Mouse (Mus musculus): Measurements from ENCODE around the gene Gnb1l. TPM values are rescaled to one million over a fixed set of nuclear protein-coding genes. Genes with fewer than 3 reads are reported as not detected.

The Gnb1l gene
- total and polyA plus RNA-seq, 2 experiments from 2014 or later = 2.2 to 8.5 TPM

- no peak for ATAC-seq (ENCODE audit: insufficient read depth, low read depth)
- no peak overlapping the region for H3K4me3 ChIP-seq (ENCODE audit: low read depth, low read length)
- TF ChIP-seq EP300 (IDR thresholded peaks at IDR 0.05; ENCODE audit: low read depth) = no peak
- TF ChIP-seq CTCF (IDR thresholded peaks at IDR 0.05; ENCODE audit: low read depth) = no peak
- DNase-seq (ENCODE audit: low spot score) = no peak
- H3K9ac ChIP-seq (replicated peaks; ENCODE audit: low read depth, low read length) = no peak overlapping the region
- H3K36me3 ChIP-seq (replicated peaks; ENCODE audit: control insufficient read depth, insufficient read depth, low read length) = no peaks in the 10 kb centered on the region
- no peaks in the 10 kb centered on the region for H3K9me3 ChIP-seq (replicated peaks; ENCODE audit: control insufficient read depth, low read length)
- 69% methylated on average over 7 of the region's 7 CpGs for WGBS
- no peaks in the 10 kb centered on the region for H3K27me3 ChIP-seq (ENCODE audit: control insufficient read depth, insufficient read depth, low read length)
- H3K4me2 ChIP-seq (ENCODE audit: low read depth, low read length) = no peak overlapping the region
- no peak overlapping the region for H3K27ac ChIP-seq (ENCODE audit: low read depth)
- H3K4me1 ChIP-seq (ENCODE audit: control insufficient read depth, insufficient read depth) = peaks cover 17% of the 10 kb centered on the region; the same call in 1 of the 2 replicates
These were observed 102.9 kb downstream of the Gnb1l start for GRCm38 (mm10) chr16:18601447-18601846.

DNA sequence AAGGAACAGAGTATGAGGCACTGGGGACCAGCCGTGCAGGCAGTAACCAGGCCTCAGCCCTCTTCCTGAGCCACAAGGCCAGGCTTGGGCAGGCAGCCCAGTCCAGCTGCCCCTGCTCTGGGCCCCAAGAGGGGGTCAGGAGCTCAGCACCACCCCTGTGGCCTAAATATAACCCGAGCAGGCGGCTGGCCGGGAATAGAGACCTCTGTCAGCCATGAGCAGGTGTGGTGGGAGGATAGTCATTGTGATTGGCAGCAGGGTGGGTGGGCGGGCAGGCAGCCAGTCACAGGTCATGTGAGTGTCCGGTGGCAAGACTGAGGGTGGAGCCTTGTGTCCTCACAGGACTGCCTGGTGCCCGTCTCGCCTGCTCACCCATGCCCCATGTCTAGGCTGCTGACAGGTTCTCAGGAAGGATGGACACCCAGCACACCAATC, 105.8 kb downstream of the Gnb1l start:
- peak overlapping the region; percentile 28; the same call in 1 of the 2 replicates for H3K9ac ChIP-seq (replicated peaks; ENCODE audit: low read depth, low read length)
- DNase-seq (ENCODE audit: low spot score) (peak; percentile 74), ATAC-seq (ENCODE audit: insufficient read depth, low read depth) (peak; percentile 91)
- no peak overlapping the region for H3K4me3 ChIP-seq (ENCODE audit: low read depth, low read length)
- H3K27ac ChIP-seq (ENCODE audit: low read depth) = peak overlapping the region; percentile 78
- peaks cover 17% of the 10 kb centered on the region; the same call in 1 of the 2 replicates for H3K4me1 ChIP-seq (ENCODE audit: control insufficient read depth, insufficient read depth)
- TF ChIP-seq CTCF (IDR thresholded peaks at IDR 0.05; ENCODE audit: low read depth) (no peak), EP300 (IDR thresholded peaks at IDR 0.05; ENCODE audit: low read depth) (0 out of 2 replicates have a peak, but pooled peaks have one; percentile 46)
- WGBS = 25% methylated on average over 8 of the region's 8 CpGs
- H3K27me3 ChIP-seq (ENCODE audit: control insufficient read depth, insufficient read depth, low read length) = no peaks in the 10 kb centered on the region
- no peak overlapping the region for H3K4me2 ChIP-seq (ENCODE audit: low read depth, low read length)
- H3K9me3 ChIP-seq (replicated peaks; ENCODE audit: control insufficient read depth, low read length) = no peaks in the 10 kb centered on the region
- H3K36me3 ChIP-seq (replicated peaks; ENCODE audit: control insufficient read depth, insufficient read depth, low read length) = no peaks in the 10 kb centered on the region

- WGBS = 89% methylated on average over 5 of the region's 5 CpGs
- no peaks in the 10 kb centered on the region; the same call in 1 of the 2 replicates for H3K27me3 ChIP-seq (ENCODE audit: control insufficient read depth, insufficient read depth, low read length)
- H3K9me3 ChIP-seq (replicated peaks; ENCODE audit: control insufficient read depth, low read length) = no peaks in the 10 kb centered on the region
- peaks cover 17% of the 10 kb centered on the region; the same call in 1 of the 2 replicates for H3K4me1 ChIP-seq (ENCODE audit: control insufficient read depth, insufficient read depth)
- H3K4me2 ChIP-seq (ENCODE audit: low read depth, low read length) = no peak overlapping the region
- no peak for DNase-seq (ENCODE audit: low spot score)
- no peak overlapping the region for H3K27ac ChIP-seq (ENCODE audit: low read depth)
- ATAC-seq (ENCODE audit: insufficient read depth, low read depth) = no peak
- TF ChIP-seq CTCF (IDR thresholded peaks at IDR 0.05; ENCODE audit: low read depth) (no peak), EP300 (IDR thresholded peaks at IDR 0.05; ENCODE audit: low read depth) (no peak)
- no peaks in the 10 kb centered on the region for H3K36me3 ChIP-seq (replicated peaks; ENCODE audit: control insufficient read depth, insufficient read depth, low read length)
- no peak overlapping the region for H3K9ac ChIP-seq (replicated peaks; ENCODE audit: low read depth, low read length)
- H3K4me3 ChIP-seq (ENCODE audit: low read depth, low read length) = no peak overlapping the region
These were observed 107.2 kb downstream of the Gnb1l start for GRCm38 (mm10) chr16:18605705-18606104.

- no peak for ATAC-seq (ENCODE audit: insufficient read depth, low read depth)
- no peak for DNase-seq (ENCODE audit: low spot score)
- H3K4me2 ChIP-seq (ENCODE audit: low read depth, low read length) = no peak overlapping the region
- no peak overlapping the region for H3K27ac ChIP-seq (ENCODE audit: low read depth)
- WGBS = 28% methylated on average over 11 of the region's 11 CpGs
- H3K36me3 ChIP-seq (replicated peaks; ENCODE audit: control insufficient read depth, insufficient read depth, low read length) = no peaks in the 10 kb centered on the region
- H3K4me1 ChIP-seq (ENCODE audit: control insufficient read depth, insufficient read depth) = peaks cover 17% of the 10 kb centered on the region; the same call in 1 of the 2 replicates
- no peak for TF ChIP-seq EP300 (IDR thresholded peaks at IDR 0.05; ENCODE audit: low read depth)
- no peak for TF ChIP-seq CTCF (IDR thresholded peaks at IDR 0.05; ENCODE audit: low read depth)
- H3K27me3 ChIP-seq (ENCODE audit: control insufficient read depth, insufficient read depth, low read length) = no peaks in the 10 kb centered on the region; the same call in 1 of the 2 replicates
- H3K4me3 ChIP-seq (ENCODE audit: low read depth, low read length) = no peak overlapping the region
- no peaks in the 10 kb centered on the region for H3K9me3 ChIP-seq (replicated peaks; ENCODE audit: control insufficient read depth, low read length)
- no peak overlapping the region for H3K9ac ChIP-seq (replicated peaks; ENCODE audit: low read depth, low read length)
These were observed 109.7 kb downstream of the Gnb1l start for GRCm38 (mm10) chr16:18608226-18608625.

DNA sequence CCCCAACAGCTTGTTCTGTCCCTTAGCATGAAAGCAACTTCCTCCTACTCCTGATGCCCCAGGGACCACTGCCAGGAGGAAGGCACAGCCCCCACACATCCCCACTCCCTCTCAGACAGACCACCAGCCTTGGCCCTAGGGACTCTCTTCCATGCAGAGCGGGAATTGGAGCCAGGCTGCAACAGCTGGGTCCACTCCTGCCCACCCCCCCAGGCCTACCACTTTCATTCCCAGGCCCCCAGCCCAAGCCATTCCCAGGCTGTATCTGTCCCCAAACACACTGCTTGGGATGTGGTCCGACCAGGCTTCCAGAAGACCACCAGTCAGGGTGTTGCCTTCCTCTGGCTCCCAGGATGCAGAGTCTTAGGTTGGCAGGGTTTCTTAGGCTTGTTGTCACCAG, 110.6 kb downstream of the Gnb1l start:
- Histone ChIP-seq H3K9me3 (replicated peaks; ENCODE audit: control insufficient read depth, low read length) (no peaks in the 10 kb centered on the region), H3K4me2 (ENCODE audit: low read depth, low read length) (no peak overlapping the region), H3K36me3 (replicated peaks; ENCODE audit: control insufficient read depth, insufficient read depth, low read length) (no peaks in the 10 kb centered on the region), H3K27ac (ENCODE audit: low read depth) (no peak overlapping the region), H3K4me3 (ENCODE audit: low read depth, low read length) (no peak overlapping the region), H3K4me1 (ENCODE audit: control insufficient read depth, insufficient read depth) (peaks cover 12% of the 10 kb centered on the region; the same call in 1 of the 2 replicates), H3K9ac (replicated peaks; ENCODE audit: low read depth, low read length) (no peak overlapping the region), H3K27me3 (ENCODE audit: control insufficient read depth, insufficient read depth, low read length) (no peaks in the 10 kb centered on the region; the same call in 1 of the 2 replicates)
- TF ChIP-seq CTCF (IDR thresholded peaks at IDR 0.05; ENCODE audit: low read depth) (no peak), EP300 (IDR thresholded peaks at IDR 0.05; ENCODE audit: low read depth) (no peak)
- WGBS = 73% methylated on average over 2 of the region's 2 CpGs
- DNase-seq (ENCODE audit: low spot score) (no peak), ATAC-seq (ENCODE audit: insufficient read depth, low read depth) (no peak)

DNA sequence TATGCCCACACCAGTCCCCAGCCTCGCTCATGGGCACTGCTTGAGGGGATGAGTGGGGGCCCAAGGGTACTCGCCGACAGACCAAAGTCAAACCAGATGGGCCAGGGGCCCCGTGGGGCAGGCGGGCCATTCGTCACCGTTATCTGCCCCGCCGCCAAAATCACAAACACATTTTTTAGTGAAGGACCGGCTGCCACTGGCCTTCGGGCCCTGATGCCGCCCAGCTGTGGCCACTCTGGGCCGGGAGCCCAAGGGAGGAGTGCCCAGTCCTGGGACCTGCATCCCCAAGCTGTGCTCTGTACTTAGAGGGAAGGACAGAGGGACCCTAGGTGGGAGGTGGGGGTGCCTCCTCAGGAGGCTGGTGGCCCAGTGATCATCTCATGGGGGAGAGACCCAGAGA, 113.2 kb downstream of the Gnb1l start:
- Histone ChIP-seq H3K4me2 (ENCODE audit: low read depth, low read length) (no peak overlapping the region), H3K9me3 (replicated peaks; ENCODE audit: control insufficient read depth, low read length) (no peaks in the 10 kb centered on the region), H3K36me3 (replicated peaks; ENCODE audit: control insufficient read depth, insufficient read depth, low read length) (no peaks in the 10 kb centered on the region), H3K4me1 (ENCODE audit: control insufficient read depth, insufficient read depth) (no peaks in the 10 kb centered on the region), H3K27me3 (ENCODE audit: control insufficient read depth, insufficient read depth, low read length) (peaks cover 17% of the 10 kb centered on the region; the same call in 1 of the 2 replicates), H3K9ac (replicated peaks; ENCODE audit: low read depth, low read length) (no peak overlapping the region), H3K27ac (ENCODE audit: low read depth) (no peak overlapping the region), H3K4me3 (ENCODE audit: low read depth, low read length) (no peak overlapping the region)
- no peak for DNase-seq (ENCODE audit: low spot score)
- ATAC-seq (ENCODE audit: insufficient read depth, low read depth) = no peak
- TF ChIP-seq EP300 (IDR thresholded peaks at IDR 0.05; ENCODE audit: low read depth) (no peak), CTCF (IDR thresholded peaks at IDR 0.05; ENCODE audit: low read depth) (no peak)
- 45% methylated on average over 13 of the region's 13 CpGs for WGBS

All from heart, postnatal 0 days (tissue).